Mouse (Mus musculus): Measurements from ENCODE around the gene Axin1. TPM values are rescaled to one million over a fixed set of nuclear protein-coding genes. Genes with fewer than 3 reads are reported as not detected.
"Not testable (repeated sequence)": the region's sequence is repeated elsewhere in the genome, so short reads cannot be mapped to it uniquely, and the experiment has no call there.

Gene Axin1
- total RNA-seq (2021): 10 to 100 TPM; 28.3 to 28.5 TPM
- long read RNA-seq, transcript Axin1-201 (11 exons, 3,777 nt): minor isoform, 5 of 40 reads
- long read RNA-seq, transcript Axin1-203 (10 exons, 2,890 nt): major isoform, 26 of 40 reads
- long read RNA-seq, partial matches to known transcripts: 7 of 40 reads
- long read RNA-seq, other reads (novel, unspliced or antisense): 2 of 40 reads

- DNase-seq (ENCODE audit: low spot score in 2 of 2): peak; percentile 94
Measured at GRCm38 (mm10) chr17:26138239-26138836, at the start of gene Axin1. Axin1 (plus strand) TSS chr17:26138688.

- peak; percentile 80 to 93 for DNase-seq (ENCODE audit: low spot score in 2 of 2)
Measured at GRCm38 (mm10) chr17:26089905-26090632, 48.4 kb upstream of the Axin1 start, which contains the start of gene Decr2. Decr2 (minus strand) TSS chr17:26090337.

- DNase-seq (ENCODE audit: low spot score in 2 of 2): no peak
Measured at GRCm38 (mm10) chr17:26094531-26095110, 43.9 kb upstream of the Axin1 start.

- peak; percentile 58 to 76 for DNase-seq (ENCODE audit: low spot score in 2 of 2)
Measured at GRCm38 (mm10) chr17:26095121-26095740, 43.3 kb upstream of the Axin1 start, which contains the start of gene Nme4. Nme4 (minus strand) TSS chr17:26095602.

GRCm38 (mm10) chr17:26098461-26098860 is 40.0 kb upstream of the Axin1 start:
- DNase-seq (ENCODE audit: low spot score in 2 of 2): no peak

GRCm38 (mm10) chr17:26099316-26099715 is 39.2 kb upstream of the Axin1 start:
- DNase-seq (ENCODE audit: low spot score in 2 of 2): not testable (repeated sequence)

- DNase-seq (ENCODE audit: low spot score in 2 of 2): no peak
Measured at GRCm38 (mm10) chr17:26100166-26100565, 38.3 kb upstream of the Axin1 start.

- no peak for DNase-seq (ENCODE audit: low spot score in 2 of 2)
Measured at GRCm38 (mm10) chr17:26101478-26101877, 37.0 kb upstream of the Axin1 start.

GRCm38 (mm10) chr17:26105619-26106018 is 32.9 kb upstream of the Axin1 start:
- no peak for DNase-seq (ENCODE audit: low spot score in 2 of 2)

GRCm38 (mm10) chr17:26110156-26110555 is 28.3 kb upstream of the Axin1 start:
- no peak for DNase-seq (ENCODE audit: low spot score in 2 of 2)

- DNase-seq (ENCODE audit: low spot score in 2 of 2): no peak
Measured at GRCm38 (mm10) chr17:26111024-26111423, 27.5 kb upstream of the Axin1 start.

- DNase-seq (ENCODE audit: low spot score in 2 of 2): no peak
Measured at GRCm38 (mm10) chr17:26111722-26112121, 26.8 kb upstream of the Axin1 start.

- DNase-seq (ENCODE audit: low spot score in 2 of 2): no peak
Measured at GRCm38 (mm10) chr17:26112751-26113150, 25.7 kb upstream of the Axin1 start.

- peak; percentile 51 to 68 for DNase-seq (ENCODE audit: low spot score in 2 of 2)
Measured at GRCm38 (mm10) chr17:26113181-26113948, 25.1 kb upstream of the Axin1 start, which contains the start of gene Tmem8. Tmem8 (plus strand) TSS chr17:26113299.

GRCm38 (mm10) chr17:26114061-26114460 is 24.4 kb upstream of the Axin1 start:
- no peak for DNase-seq (ENCODE audit: low spot score in 2 of 2)

GRCm38 (mm10) chr17:26114461-26114860 is 24.0 kb upstream of the Axin1 start:
- not testable (repeated sequence) for DNase-seq (ENCODE audit: low spot score in 2 of 2)

GRCm38 (mm10) chr17:26115205-26115898 is 23.1 kb upstream of the Axin1 start:
- DNase-seq (ENCODE audit: low spot score in 2 of 2): no peak

- no peak for DNase-seq (ENCODE audit: low spot score in 2 of 2)
Measured at GRCm38 (mm10) chr17:26115956-26116487, 22.5 kb upstream of the Axin1 start.

- DNase-seq (ENCODE audit: low spot score in 2 of 2): no peak
Measured at GRCm38 (mm10) chr17:26116503-26117258, 21.8 kb upstream of the Axin1 start.
